Mouse (Mus musculus): ENCODE measurements at regions not wholly inside any gene's neighbourhood (a gene's known extent, or its start where the extent isn't known, plus 50 kb on each side); places are given as distances from the start of the nearest gene placed in this dataset. TPM values are rescaled to one million over a fixed set of nuclear protein-coding genes. Genes with fewer than 3 reads are reported as not detected.

DNA sequence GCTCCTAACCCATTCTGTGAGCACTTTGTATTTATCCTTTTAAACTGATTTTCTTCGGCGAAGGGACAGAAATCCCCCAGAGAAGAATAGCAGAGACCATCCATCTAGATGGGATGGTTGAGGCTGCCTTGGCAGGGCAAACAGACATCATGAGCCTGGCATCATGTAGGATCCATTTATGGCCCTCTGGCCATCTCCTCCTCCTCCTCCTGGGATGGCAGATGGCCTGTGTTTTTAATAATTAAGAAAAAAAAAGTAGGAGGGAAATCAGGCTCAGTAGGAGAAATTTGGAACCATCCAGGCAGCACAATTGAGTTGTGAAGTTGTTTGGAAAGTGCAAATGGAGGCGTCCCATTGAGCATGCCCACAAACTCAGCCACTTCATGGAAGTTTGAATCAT lies 58.8 kb upstream of the Tnp1 start:
- Histone ChIP-seq H3K4me3 (replicated peaks; ENCODE audit: low read depth, low read length) (no peak overlapping the region), H3K36me3 (ENCODE audit: insufficient read depth, low read length) (no peaks in the 10 kb centered on the region), H3K4me2 (ENCODE audit: low read length) (no peak overlapping the region), H3K9me3 (replicated peaks; ENCODE audit: low read length) (no peaks in the 10 kb centered on the region), H3K27me3 (ENCODE audit: insufficient read depth, low read length) (no peaks in the 10 kb centered on the region), H3K4me1 (replicated peaks; ENCODE audit: insufficient read depth, low read length) (no peaks in the 10 kb centered on the region), H3K9ac (ENCODE audit: low read depth, low read length) (no peak overlapping the region), H3K27ac (no peak overlapping the region)
- no peak for TF ChIP-seq CTCF (IDR thresholded peaks at IDR 0.05; ENCODE audit: low read depth)
- ATAC-seq (replicated peaks; ENCODE audit: low FRiP score, low read depth) (no peak), DNase-seq (ENCODE audit: low spot score) (no peak)
- WGBS, result 89% methylated on average over 3 of the region's 3 CpGs

DNA sequence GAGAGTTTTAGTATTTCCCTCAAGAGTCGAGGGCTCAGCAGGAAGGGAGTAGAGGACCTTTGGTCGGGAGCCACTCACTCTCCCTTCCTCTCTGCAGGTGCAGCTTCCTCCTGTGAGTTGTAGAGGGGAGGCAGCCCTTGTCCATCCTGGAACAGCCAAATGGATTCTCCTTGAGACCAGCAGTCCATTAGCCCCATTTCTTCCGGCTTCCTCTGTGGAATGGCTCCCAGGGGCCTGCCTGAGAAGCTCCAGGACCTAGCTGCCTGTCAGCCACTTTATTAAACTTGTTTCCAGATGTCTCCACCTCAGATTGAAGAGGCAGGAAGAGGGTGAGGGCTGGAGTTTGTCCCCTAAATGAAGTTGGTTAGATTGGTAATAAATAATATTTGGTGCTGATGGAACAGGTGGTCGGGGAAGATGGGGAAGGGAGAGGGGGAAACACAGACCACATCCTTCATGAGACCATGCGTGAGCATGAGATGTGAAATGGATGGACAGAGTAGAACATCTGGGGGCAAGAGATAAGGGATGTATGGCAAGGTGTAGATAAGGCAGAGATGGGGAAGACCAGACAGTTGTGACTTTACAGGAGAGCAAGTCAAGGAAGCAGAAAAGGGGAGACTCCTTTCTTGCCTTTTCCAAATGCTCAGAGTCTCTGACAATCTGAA lies 56.7 kb upstream of the Tnp1 start:
- DNase-seq (ENCODE audit: low spot score) (no peak), ATAC-seq (replicated peaks; ENCODE audit: low FRiP score, low read depth) (no peak)
- H3K27me3 ChIP-seq (ENCODE audit: insufficient read depth, low read length), result no peaks in the 10 kb centered on the region
- H3K4me3 ChIP-seq (replicated peaks; ENCODE audit: low read depth, low read length), result no peak overlapping the region
- no peak overlapping the region for H3K4me2 ChIP-seq (ENCODE audit: low read length)
- no peaks in the 10 kb centered on the region for H3K36me3 ChIP-seq (ENCODE audit: insufficient read depth, low read length)
- no peak for TF ChIP-seq CTCF (IDR thresholded peaks at IDR 0.05; ENCODE audit: low read depth)
- no peak overlapping the region for H3K9ac ChIP-seq (ENCODE audit: low read depth, low read length)
- 60% methylated on average over 5 of the region's 5 CpGs for WGBS
- H3K4me1 ChIP-seq (replicated peaks; ENCODE audit: insufficient read depth, low read length), result no peaks in the 10 kb centered on the region
- H3K9me3 ChIP-seq (replicated peaks; ENCODE audit: low read length), result no peaks in the 10 kb centered on the region
- no peak overlapping the region for H3K27ac ChIP-seq

DNA sequence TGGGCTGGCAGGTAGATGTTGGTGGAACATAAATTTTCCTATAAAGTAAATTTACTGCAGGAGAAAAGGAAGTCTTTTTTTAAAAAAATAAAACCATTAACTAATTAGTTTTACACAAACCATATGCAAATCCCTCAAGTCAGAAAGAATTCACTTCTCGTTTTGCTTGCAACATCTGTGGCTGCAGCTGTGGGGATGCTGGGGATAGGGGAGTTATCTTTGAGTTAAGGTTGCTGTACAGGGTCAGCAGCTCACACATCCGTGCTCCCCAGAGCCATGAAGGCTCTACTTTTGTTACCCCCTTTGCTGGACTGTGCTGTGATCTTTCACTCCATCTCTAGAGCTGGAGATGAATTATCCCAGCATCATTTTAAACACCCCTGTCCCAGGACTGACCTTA lies 54.4 kb upstream of the Tnp1 start:
- Histone ChIP-seq H3K4me3 (replicated peaks; ENCODE audit: low read depth, low read length) (no peak overlapping the region), H3K4me2 (ENCODE audit: low read length) (no peak overlapping the region), H3K27ac (no peak overlapping the region), H3K9ac (ENCODE audit: low read depth, low read length) (no peak overlapping the region), H3K4me1 (replicated peaks; ENCODE audit: insufficient read depth, low read length) (no peaks in the 10 kb centered on the region), H3K9me3 (replicated peaks; ENCODE audit: low read length) (no peaks in the 10 kb centered on the region), H3K36me3 (ENCODE audit: insufficient read depth, low read length) (no peaks in the 10 kb centered on the region), H3K27me3 (ENCODE audit: insufficient read depth, low read length) (no peaks in the 10 kb centered on the region)
- no peak for ATAC-seq (replicated peaks; ENCODE audit: low FRiP score, low read depth)
- DNase-seq (ENCODE audit: low spot score), result peak; percentile 23
- TF ChIP-seq CTCF (IDR thresholded peaks at IDR 0.05; ENCODE audit: low read depth), result no peak
- 21% methylated on average over 2 of the region's 2 CpGs for WGBS

Small RNA genes in the stretch of these regions (microRNA-seq; reads per million reads assigned to microRNA genes)
- gene Mir6351, result not detected
